Mouse (Mus musculus): ENCODE data around the gene Rpl28.

Gene Rpl28

GRCm38 (mm10) chr7:4792278-4793212 lies at the start of gene Rpl28:
Gene Rpl28 (plus strand): TSS chr7:4792874.
- peak; percentile 99 for DNase-seq (ENCODE audit: low read depth)

DNA sequence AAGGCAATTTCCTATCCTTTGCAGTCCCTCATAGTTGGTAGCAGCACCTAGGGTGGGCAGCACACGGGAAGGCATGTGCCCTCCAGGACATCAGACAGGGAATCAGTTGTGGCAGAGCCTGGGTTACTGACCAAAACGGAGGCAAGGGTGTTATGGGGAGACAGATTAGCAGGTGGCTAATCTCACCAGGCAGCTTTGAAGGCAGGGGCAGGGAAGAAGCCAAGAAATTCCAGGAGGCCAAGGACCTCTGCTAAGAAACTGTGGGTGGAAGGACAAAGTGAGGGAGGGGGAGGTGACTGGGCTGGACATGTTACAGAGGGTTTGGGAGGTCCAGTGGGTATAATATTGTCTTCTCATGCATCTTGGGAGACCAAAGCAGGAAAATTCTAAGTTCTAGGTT lies 49.3 kb upstream of the Rpl28 start:
- no peak for DNase-seq (ENCODE audit: low read depth)

- DNase-seq (ENCODE audit: low read depth): no peak
Measured at GRCm38 (mm10) chr7:4744886-4745285, 47.8 kb upstream of the Rpl28 start.

GRCm38 (mm10) chr7:4746326-4746980 lies 46.2 kb upstream of the Rpl28 start:
- no peak for DNase-seq (ENCODE audit: low read depth)

GRCm38 (mm10) chr7:4747156-4747899 lies 45.3 kb upstream of the Rpl28 start:
- no peak for DNase-seq (ENCODE audit: low read depth)

DNA sequence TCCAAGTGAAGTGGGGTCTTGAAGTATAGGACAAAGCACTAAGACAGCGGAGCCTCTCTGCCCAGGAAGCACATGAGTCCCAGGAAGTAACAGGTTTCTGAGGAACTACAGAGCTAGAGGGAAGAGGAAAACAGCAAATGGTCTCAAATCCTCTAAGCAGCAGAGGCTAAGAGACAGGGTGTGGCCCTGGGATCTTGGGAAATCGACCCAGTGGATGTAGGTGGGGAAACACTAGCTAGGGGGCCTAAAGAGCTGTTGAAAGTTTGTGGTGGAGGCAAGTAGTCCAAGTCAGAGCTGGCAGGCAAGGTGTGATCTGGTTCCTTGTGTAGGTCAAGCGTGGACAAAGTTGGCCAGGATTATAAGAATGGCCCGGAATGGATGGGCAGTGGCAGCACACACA lies 44.4 kb upstream of the Rpl28 start:
- DNase-seq (ENCODE audit: low read depth): no peak

DNA sequence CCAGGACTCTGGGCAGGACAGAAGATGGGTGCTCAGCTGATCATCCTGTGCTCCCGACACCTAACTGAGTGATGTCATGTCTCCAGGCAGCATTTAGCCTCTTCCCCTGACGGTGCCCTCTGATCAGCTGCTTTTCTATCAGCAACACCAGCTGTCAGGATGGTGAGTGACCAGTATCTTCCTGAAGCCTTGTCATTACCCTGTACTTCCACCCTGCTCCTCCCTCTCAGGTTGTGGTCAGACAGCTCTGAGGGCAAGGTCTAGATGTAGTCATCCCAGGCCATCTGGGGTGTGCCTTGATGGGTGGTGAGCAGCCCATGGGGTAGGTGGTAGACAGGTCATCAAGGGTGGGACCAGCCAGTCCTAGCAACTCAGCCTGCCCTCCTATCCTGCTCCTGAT lies 43.5 kb upstream of the Rpl28 start:
- no peak for DNase-seq (ENCODE audit: low read depth)

GRCm38 (mm10) chr7:4751971-4752820 lies 40.5 kb upstream of the Rpl28 start:
- DNase-seq (ENCODE audit: low read depth): peak; percentile 52

DNA sequence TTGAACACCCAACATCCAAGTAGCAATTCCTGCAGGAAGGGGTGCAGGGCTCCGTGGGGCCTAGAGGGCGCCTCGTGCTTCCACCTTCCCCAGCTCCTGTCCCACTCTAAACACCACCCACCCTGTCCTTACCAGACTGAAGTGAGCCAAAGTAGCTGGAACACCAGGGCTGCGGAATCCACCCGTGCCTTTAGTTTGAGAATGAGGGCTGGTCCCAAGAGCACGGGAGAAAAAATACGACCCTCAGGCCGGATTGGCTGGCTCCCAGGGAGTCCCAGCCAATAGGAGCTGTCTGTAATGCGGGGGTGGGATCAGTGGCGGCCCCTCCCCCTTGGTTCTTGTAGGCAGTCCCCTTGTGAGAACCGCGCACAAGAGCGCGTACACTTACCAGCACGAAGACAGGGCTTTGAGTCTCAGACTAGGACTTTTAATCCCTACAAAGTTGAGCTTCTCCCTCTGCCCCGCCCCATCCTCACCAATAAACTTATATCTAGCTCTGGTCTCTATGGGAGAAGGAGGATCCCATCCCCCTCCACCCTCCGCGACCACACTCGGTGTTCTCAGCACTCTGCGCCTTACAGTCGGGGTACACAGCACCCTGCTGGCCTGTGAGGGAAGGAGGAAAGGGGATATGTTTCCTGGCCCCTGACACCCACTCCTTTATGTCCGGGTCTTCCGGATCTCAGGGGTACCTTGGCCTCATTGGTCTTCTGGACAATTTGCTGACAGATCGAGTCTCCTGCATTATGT lies 39.7 kb upstream of the Rpl28 start, which contains the start of gene Cox6b2:
TSS of gene Cox6b2 (minus strand) at position 274 of the 750 bp plus-strand sequence.
- peak; percentile 75 for DNase-seq (ENCODE audit: low read depth)

DNA sequence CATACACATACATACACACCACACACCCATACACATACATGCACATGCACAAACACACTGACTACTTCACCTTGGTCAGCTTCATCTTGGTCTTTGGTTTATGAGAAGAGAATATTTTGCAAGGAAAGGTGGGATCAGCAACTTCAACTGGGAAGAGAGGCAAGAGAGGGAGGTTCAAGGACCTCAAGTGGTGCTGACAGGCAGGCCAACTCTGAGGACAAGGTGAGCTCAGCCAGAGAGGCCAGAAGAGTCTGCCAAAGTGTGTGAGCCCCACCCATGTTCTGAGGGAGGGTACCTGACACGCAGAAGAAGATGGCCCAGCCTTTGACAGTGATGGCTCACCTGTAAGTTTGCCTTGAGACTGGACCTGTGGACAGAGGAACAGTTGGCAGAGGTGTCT lies 33.0 kb upstream of the Rpl28 start:
- DNase-seq (ENCODE audit: low read depth): no peak

DNA sequence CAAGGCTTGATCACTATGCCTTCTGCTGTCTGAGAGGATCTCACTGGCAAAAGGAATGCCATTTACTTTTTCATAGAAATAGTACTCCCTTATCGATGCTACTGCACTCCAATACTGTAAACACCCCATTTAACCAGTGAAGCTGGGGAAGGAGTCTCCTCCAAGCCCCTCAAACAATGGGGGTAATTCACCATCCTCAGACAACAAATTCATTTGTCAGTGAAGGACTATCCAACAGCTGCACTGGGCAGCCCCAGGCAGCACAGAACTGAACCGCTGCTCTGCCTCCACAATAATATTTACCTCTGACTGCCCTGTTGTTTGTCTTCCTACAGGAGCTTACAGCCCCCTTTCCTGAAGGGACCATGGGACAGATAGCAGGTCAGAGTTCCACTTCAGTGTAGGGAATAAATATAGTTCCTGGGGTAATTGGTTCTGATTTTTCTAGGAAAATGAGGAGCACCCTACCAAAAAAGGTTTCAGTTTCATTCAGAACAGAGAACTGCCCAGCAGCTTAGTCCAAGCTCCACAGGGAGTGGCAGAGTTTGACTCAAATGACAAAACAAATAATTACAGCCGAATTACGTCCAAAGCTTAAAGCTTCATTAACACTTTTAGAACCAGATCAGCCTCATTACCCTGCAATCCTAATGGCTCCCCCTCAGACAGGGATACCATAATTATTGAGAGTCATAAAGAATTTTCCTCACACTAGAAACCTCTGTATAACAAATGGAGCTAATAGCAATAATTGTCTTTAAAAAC lies 27.5 kb upstream of the Rpl28 start:
- no peak for DNase-seq (ENCODE audit: low read depth)

GRCm38 (mm10) chr7:4771202-4771601 lies 21.5 kb upstream of the Rpl28 start, which contains the start of gene Fam71e2:
Gene Fam71e2 (minus strand): TSS chr7:4771302.
- DNase-seq (ENCODE audit: low read depth): no peak

DNA sequence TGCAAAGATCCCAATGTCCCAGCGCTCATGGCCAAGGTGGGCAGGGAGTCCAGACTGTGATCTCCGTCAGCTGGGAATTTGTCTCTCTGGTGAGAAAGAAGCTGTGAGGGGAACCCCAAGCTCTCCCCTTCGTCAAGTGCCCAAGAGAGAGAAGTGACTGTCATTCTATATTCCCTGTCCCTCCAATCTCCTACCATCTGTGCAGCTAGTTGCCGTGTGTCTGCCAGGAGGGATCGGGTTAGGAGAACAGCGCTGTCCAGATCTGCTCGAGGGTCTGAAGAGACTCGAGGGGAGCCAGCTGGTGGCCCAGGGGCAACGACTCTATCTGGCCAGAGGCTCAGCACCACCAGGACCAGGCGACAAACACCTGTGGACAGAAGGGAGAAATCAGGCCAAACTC lies 16.5 kb upstream of the Rpl28 start:
- DNase-seq (ENCODE audit: low read depth): peak; percentile 4

GRCm38 (mm10) chr7:4776861-4777830 lies 15.5 kb upstream of the Rpl28 start:
- peak; percentile 65 for DNase-seq (ENCODE audit: low read depth)

- DNase-seq (ENCODE audit: low read depth): no peak
Measured at GRCm38 (mm10) chr7:4777851-4778637, 14.6 kb upstream of the Rpl28 start.

- DNase-seq (ENCODE audit: low read depth): no peak
Measured at GRCm38 (mm10) chr7:4779921-4780320, 12.8 kb upstream of the Rpl28 start.

DNA sequence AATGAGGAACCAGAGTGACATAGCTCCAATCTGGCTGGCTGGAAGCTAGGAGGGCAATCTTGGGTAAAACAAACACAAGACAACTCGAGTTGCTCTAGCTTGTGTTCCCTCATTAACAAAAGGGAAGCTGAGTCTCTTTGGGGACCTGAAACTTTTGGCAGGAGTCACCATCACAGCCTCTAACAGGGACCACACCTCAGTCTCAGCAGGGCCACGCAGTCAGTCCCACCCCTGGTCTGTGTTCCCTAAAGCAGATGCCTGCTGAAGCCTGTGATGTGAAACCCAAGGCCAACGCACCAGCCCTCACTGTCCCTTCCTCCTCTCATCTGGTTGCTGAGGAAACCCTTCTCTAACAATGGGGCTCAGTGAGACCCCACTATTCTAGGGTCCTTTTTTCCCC lies 10.5 kb upstream of the Rpl28 start:
- DNase-seq (ENCODE audit: low read depth): no peak

DNA sequence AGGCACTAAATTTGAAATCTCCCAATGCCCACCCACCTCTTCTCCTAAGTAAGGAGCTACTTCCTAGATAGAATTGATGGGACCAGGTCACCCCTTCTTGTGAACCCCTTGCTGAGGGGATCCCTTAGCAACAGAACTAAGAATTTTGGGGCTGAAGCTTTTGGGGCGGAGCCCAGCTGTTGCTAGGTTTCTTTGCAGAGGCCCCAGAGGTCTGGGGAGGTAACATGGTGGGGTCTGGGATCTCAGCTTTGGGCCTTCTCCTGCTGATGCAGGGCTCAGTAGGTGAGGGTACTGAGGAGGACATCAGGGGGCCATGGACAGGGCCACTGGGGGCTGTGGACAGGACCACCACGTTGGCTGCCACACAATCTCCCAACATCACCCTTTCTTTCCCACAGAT lies 9.9 kb upstream of the Rpl28 start, which contains the start of the genes Il11 and Tmem190:
TSS of gene Il11 (minus strand) at position 101 of the 400 bp plus-strand sequence.
TSS of gene Tmem190 (plus strand) at position 179 of the 400 bp plus-strand sequence.
- no peak for DNase-seq (ENCODE audit: low read depth)

All from induced T-regulatory cell, adult 2 months (primary cell).